Mouse (Mus musculus) inflammation-experienced regulatory T-cells, adult 6 months (primary cell): ENCODE data around the gene Shc3. TPM values are rescaled to one million over a fixed set of nuclear protein-coding genes. Genes with fewer than 3 reads are reported as not detected.

Source experiments
- ATAC-seq: one replicate; pipeline ENCODE4 v1.8.0; 2017
- polyA plus RNA-seq, 3 experiments: library from polyadenylated mRNA; unstranded; fragments of 100-300 nt; shearing (Covaris generic); gene quantifications; one replicate each; pipeline ENCODE4 v1.2.1; 2017

Shc3 gene
- polyA plus RNA-seq, 3 experiments from 2014 or later, result not detected

DNA sequence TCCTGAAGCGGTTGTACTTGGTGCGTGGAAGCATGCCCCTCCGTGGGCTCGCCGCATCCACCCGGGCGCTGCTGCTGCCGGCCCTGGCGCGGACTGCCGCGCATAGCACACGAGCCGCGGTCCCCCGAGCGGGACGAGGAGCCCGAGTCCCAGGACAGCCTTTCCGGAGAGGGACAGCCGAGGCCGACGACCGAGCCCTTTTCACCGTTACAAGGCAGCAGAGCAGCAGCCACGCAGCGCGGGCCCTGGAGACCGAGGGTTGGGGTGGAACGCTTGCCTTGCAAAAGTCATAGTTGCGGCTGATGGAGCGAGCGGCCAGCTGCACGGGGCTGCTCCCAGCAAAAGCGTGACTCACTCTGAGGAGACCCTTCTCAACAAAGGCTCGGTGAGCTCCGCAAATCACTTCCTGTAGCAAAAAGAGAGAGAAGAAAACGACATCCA is 1.8 kb downstream of the Shc3 start:
- ATAC-seq, result no peak

DNA sequence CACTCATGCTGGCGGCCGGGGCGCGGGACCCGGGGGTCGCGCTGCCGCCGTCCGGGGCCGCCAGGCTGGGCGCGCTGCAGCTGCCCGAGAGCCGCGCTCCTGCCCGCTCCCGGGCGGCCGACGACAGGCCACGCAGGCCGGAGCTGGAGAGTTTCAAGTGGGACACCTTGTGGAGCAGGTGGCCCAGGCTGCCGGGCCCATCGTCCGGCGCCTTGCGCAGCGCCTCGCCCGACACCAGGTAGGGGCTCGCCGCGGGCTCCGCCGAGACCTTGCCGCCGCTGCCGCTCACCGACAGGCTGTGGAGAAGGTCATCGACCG is 2.2 kb downstream of the Shc3 start:
- no peak for ATAC-seq

DNA sequence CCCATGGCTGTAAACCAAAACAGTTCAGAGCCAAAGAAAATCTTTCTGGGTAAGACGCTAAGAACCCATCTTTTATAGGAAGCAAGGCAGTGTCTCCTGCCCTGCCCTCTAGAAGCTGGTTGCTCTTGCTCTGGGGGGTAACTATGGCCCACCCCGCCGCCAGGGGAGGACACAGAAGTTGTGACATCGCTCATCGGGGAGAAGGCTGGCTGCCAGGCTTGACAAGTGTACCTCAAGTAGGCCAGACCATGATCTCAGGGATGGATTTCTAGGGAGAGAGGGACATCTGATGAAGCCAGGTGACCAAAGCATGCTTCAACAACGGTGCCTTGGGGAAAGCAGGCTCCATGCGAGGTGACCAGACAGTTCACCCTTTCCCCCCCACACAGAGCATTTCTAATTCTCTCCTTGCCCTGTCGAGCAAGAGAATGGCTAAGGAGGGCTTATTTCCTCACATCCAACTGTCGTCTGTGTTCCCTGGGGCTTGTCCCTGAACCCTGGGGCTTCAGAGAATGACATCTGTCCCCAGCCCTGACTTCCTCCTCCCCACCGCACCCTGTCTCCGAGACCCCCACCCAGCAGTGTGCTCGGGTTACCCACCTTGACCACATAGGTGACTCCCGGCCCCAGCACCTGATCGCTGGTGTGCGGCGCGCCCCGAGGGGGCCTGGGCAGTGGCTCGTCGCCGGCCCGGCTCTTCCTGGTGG is 2.7 kb downstream of the Shc3 start:
- ATAC-seq, result no peak

DNA sequence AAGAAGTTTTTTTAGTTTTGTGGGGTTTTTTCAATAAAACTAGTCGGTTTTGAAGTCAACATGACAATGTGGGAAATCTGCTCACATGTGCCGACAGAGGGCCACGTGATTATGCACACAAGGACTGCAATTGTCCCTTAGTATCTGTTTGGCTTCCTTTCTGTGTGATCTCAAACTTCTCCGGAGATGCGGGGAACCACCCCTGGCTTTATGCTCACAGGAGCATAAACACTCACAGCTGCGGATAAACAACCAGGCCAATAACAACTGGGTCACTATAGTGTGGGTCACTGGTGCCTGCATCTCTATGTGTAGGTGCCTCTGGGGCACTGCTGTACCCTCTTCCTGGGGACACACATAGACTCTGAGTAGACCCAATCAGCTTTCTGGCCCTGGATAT is 4.5 kb downstream of the Shc3 start:
- ATAC-seq, result no peak

DNA sequence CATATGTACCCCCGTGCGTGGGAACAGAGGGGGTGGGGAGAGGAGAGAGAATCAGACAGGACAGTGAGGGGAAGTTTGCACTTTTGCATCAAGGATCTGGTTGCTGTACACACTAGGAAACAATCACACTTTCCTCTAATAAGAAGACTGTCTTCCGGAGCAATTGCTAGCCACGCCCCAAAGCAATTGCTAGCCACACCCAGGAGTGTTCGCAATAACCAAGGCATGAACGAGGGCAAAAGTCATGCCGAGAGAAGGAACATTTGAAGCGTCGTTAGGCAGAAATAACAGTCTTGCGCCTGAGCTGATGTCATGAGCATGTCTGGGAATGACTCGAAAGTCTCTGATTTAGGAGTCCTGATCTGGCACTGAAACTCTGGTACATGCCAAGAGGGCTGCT is 15.9 kb downstream of the Shc3 start:
- ATAC-seq, result no peak

DNA sequence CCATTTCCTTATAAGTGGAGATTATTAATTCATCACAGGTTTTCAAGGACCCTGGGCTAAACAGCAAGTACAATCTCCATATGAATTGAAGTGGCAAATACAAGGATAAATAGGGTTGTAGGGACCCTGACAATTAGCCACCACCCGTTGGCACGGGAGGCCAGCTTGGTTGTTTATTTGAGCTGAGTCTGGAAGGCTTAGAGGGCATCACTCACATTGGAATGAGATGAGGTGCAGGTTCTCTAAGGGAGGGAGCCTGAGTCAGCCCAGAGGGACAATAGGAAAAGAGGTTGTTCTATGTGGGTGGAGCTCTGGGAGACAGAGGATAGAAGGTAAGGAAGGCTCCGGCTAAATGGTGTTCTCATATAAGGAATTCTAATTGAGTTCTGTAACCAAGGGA is 17.0 kb downstream of the Shc3 start:
- ATAC-seq, result no peak

DNA sequence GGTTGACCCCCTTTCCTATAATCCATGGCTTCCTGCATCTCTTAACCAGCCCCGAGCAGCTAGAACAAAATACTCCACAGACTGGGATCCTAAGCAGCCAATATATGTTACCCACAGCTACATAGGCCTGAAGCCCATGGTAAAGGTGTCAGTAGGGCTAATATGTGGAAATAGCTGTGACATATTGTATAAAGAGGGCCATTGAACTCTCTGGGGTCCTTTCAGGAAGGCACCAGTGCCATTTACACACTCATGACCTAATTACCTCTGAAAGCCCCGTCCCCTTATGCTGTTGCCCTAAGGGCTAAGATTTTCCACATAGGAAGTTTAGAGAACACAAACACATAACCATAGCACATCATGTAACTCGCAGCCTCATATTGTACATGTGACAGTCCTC is 17.4 kb downstream of the Shc3 start:
- ATAC-seq, result no peak

DNA sequence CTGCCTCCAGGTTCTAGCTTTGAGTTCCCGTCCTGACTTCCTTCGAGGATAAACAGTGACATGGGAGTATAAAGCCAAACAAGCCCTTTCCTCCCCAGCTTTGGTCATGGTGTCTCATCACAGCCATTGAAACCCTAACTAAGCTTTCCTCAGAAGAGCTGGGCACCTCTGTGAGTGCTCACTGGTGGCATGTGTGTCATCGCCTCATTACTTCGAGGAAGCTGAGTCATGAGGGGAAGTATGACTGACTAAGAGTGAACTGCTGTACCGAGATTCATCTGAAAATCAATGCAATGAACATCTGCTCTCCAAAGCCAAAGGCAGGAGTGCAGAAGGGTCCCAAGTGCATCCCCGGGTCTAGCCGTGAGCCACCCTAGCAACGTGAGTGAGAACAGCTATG is 29.4 kb downstream of the Shc3 start:
- no peak for ATAC-seq

DNA sequence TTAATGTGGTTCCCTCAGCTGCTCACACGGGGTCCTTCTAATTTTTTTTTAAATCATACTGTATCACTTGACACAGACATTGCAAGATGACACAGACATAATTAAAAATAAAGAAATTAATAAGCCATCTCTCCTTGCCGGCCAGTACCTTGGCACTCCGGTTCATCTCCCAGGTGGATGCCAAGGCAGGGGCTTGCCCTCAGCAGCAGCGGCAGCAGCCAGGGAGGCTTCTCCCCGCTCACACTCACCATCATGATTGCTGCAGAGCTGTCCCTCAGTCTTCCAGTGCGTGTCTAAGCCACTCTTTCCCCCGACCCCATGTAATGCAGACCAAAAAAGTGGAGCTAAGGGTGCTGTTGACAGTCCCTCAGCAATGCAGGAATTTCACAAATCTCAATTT is 33.9 kb downstream of the Shc3 start:
- ATAC-seq, result no peak

DNA sequence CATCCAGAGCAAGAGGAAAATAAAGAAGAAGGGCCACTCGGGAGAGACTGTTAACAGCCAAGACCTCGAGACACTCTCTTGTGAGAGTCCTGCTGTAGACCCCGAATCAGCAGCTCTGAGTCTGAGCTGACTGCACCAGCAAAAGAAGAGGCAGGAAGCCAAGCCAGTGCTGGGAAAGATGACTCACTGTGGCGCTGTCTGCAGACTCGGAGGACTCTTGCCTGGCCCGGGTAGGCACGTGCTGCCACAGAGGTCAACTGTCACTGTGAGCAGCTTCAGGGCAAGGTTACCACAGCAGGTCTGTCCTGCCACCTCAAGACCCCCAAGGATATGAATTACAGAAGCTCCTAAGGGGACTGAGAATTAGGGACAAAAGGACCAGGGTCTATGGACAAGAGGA is 42.7 kb downstream of the Shc3 start:
- no peak for ATAC-seq

DNA sequence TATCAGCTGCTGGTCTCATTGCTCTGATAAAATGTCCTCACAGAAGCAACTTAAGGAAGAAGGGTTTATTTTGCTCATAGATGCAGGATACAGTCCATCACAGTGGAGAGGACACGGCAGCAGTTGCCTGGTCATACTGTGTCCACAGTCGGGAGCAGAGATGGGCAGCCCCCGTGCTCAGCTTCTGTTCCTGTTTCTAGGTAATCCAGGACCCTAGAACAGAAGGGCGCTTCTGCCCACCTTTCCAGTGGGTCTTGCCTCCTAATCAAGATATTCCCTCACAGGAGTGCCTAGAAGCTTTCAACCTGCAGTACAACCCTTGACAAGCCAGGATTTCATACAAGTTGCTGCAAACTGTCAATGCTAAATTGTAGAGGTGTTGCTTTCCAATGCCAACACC is 44.9 kb downstream of the Shc3 start:
- ATAC-seq, result no peak

DNA sequence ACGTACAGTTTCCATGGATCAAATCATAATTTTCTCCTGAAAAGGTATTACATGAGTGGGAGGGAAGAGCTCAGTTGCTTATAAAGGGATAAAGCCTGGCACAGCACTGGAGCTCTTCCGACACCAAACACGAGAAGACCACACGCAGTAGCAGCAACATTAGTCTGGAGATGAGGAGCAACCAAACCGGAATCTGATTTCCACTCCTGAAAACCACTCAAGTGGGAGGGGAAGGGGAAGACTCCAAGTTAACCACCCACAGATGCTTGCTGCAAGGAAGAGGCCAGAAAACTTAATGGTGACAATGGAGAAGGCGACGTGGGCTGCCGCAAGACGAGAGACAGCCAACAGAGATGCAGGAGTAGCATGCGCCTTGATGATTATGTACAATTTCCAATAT is 45.9 kb downstream of the Shc3 start:
- no peak for ATAC-seq

DNA sequence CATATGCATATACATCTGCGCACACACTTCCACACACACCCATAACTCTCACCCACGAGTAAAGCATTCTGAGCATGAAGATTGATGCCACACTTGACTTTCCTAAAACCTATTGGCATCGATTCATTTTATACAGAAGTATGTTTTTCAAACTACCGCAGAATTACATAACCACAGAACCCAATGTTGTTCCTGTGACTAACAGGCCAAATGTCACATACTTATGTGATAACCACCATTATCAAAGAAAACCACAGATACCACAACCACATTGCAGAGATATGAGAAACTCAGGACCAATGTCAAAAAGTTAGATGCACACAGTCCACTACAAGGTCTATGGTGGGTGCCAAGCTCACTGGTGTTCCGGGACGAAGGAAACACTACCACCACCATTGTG is 50.3 kb downstream of the Shc3 start:
- no peak for ATAC-seq

DNA sequence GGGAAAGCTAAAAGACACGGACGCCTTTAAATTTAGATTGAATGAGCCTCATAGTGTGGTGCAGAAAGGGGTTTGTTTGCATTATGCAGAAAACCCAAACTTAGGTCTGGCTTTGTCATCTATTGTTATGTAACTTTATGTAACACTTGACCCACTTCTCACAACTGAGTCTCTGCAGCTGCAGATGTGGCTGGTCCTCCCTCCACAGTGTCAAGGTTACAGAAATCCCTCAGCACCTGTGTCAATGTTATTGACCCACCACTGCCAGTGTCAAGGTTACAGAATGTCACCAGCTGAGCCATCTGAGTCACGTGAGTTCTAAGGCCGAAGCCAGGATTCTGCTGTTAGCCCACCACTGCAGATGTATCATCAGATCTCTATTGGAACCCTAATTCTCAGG is 51.3 kb downstream of the Shc3 start:
- no peak for ATAC-seq

DNA sequence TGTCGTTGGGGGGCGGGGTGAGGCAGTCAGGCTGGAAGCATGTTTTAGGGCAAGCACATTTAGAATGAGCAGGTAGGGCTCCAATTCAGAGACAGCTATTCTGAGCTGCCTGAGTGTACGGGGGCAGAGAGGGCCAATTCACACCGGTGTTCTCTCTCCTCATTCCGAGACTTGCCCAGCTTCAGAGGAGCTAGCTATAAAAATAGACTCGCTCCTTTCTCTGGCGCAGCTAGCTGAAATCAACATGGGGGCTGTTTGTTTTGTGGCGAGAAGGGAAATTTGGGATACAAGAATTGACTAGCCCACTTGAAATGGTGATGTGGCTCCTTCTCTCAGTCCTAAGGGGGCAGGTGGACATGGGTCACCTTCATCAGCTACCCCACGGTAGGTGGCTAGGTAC is 60.4 kb downstream of the Shc3 start:
- ATAC-seq, result no peak

DNA sequence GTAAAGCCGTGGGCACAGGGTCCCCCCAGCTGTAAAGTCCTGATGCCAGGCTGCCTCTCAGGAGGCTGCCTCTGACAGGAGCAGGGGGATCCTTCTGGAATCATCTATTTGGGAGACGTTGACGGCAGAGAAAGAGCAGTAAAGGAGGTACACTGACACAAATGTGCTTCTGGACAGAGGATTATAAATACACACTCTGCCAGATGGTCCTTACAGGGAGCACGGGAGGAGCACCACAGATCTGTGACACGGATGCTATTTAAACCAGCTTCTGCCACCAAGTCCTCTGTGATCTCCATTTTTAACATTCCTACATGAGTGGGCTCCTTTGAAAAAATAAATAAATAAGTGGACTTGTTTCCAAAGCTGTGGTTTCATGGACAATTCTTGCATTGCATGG is 63.5 kb downstream of the Shc3 start:
- ATAC-seq, result no peak

DNA sequence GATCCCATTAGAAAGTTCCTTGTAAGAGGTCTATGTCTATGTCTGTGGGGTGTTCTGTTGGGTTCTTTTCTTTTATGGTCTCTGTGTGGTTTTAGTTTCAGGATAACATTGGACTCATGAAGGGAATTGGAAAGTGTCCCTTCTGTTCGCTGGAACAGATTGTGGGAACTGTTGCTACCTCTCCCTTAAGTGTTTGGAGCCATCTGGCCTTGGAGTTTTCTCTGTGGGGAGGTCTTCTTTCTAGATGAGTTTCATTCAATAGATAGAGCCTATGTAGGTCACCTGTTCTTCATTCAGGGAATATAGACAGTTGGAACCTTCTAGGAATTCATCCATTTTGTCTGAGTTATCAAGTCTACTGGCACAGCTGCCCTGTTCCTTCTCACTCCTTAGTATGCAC is 69.5 kb downstream of the Shc3 start:
- no peak for ATAC-seq

DNA sequence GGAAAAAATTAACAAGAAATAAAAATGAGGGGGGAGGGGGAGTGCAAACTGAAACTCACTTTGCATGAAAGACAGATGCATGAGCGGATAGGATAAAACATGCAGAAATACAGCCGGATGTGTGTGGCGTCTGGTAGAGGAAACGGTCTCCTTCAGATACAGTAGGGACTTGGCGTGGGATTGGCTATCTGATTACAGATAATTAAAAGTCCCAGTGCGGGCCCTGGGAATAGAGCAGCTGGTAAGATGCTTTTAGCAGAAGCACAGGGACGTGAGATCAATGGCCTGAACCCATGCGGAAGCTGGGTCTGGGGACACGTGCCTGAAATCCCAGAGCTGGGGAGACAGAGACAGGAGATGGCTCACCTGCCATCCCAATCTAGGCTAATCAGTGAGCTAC is 75.5 kb downstream of the Shc3 start:
- ATAC-seq, result no peak

DNA sequence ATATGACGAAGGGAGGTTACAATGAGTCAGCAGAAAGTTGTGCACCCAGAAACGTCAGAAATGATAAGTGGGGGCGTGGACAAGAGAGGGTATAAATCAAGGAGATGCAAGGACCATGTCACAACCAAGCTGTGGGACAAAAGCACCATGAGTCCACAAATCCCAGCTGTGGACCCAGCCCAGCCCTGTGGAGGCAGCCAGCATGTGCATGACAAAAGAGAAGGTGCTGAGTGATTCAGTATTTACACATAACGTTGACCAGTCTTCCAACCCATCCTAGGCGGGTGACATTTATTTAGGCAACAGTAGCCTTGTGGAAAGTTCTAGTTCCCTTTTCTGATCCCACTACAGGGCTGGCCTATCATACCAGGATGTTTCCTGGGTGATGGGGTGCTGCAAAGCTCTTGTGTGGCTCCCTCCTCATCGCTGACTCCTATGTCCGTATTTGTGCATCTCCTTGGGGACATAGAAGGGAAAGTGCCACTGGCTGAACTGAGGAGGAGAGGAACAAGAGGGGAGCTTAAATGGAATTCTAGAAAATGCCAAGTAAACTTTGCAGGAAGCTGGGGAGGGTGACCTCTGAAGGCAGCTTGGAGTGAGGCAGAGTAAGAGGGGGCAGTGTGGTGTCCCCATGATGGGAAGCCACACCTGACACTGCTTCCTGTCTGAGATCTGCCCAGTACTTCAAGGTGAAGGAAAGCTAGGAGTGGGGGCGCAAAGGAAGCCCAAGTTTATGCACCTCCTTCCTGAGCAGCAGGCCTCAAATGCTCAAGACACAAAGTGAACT is 77.4 kb downstream of the Shc3 start:
- no peak for ATAC-seq

DNA sequence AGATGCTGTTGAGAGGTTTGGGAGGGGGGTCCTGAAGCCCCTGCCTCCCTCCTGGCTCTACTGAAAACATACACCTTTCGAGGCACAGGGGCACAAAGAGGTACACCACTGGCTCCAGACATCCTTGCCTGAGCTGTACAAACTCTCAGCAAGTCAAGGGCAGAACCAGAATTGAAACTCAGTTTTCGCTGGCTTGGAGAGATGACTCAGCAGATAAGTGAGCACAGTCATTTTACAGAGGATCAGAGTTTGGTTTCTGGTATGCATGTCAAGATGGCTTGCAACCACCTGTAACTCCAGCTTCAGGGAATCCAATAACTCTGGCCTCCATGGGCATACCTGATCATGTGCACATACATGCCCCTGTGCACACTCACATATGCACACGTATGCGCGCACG is 79.0 kb downstream of the Shc3 start:
- no peak for ATAC-seq

DNA sequence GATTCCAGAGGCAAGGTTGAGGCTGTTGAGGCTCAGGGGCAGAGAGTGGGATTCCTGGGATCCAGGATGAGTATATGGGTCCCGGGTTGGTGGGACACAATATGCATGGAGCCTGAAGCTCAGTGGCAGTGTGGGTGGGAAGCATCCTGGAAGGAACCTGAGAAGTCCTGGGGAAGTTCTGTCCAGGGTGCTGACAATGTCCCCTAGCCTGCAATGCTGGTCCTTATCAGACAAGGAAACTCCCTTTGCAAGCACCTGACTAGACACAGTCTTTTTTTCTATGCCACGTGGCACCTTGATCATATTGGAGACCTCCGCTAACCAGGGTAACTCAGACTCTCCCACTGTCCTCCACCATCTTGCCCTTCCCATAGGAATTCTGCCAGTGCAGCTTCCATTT is 80.3 kb downstream of the Shc3 start:
- ATAC-seq, result no peak

DNA sequence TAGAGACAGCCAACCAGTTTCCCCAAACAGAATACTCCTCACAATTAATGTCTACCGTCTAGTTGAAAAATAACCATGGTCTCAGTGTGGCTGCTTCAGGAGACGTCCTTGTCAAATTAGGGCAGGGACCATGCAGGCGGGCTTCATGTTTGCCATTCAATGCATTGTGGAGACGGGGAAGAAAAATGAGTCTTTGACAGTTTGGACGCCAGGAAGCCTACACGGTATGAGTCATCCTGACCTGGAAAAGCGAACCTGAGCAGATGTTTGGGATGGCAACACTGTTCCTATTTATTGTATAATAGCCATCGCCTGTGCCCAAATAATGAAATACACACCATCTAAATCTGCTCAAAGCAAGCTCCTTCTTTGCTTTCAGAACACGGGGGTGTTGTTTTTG is 83.9 kb downstream of the Shc3 start:
- no peak for ATAC-seq

DNA sequence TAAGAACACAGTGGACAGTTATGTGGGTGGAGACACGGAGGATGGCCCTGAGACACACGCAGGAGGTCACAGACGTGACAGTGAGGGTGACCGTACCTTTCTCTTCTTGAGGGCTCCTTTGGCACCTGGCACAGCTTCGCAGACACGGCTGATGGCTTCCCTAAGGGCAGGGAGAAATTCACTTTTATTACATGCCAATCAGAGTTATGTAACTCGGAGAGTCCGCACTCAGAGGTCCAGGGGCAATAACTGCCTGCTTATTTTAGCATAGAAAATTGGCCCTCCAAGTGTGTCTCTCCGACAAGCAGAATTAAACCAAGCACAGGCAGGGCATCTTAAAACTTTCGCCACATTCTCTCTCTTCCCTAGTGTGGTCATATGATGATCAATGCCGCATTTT is 86.4 kb downstream of the Shc3 start:
- ATAC-seq, result no peak

DNA sequence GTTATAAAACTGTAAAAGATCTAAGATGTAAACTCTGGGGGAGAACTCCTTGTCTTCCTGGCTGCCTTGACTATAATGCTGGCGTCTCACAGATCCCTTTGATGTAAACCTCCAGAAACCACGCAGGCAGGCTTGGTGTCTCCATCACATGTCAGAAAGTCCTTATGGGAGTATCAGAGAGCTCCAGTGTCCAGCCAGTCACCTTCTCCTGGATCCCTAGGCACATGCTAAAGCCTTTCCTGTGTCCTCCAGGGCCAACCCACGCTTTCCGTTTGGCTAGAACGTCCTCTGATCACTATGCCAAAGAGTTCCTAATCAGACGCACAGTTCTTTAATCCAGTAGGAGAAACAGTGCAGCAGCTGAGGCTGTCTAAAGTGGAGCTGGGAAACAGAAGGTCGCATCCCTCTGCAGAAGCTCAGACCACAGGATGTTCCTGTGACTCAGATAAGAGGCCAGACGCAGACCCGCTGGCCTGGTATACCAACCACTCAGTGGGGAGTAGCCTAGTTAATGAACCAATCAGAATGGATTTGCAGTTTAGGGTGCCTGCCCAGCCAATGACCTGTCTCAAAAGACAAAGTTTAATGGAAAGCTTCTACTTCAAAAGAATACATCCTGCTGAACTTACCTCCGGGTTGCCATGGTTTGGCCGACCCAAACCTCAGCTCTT is 88.7 kb downstream of the Shc3 start:
- ATAC-seq, result no peak
